Mouse (Mus musculus) right cerebral cortex, adult 18-20 months (tissue): ENCODE measurements around the gene Rbfox1.

ENCODE experiments used
- DNase-seq: peaks from one replicate; pipeline ENCODE4 v3.0.0; 2022; ENCODE audit warnings: mixed read lengths

Gene Rbfox1

DNA sequence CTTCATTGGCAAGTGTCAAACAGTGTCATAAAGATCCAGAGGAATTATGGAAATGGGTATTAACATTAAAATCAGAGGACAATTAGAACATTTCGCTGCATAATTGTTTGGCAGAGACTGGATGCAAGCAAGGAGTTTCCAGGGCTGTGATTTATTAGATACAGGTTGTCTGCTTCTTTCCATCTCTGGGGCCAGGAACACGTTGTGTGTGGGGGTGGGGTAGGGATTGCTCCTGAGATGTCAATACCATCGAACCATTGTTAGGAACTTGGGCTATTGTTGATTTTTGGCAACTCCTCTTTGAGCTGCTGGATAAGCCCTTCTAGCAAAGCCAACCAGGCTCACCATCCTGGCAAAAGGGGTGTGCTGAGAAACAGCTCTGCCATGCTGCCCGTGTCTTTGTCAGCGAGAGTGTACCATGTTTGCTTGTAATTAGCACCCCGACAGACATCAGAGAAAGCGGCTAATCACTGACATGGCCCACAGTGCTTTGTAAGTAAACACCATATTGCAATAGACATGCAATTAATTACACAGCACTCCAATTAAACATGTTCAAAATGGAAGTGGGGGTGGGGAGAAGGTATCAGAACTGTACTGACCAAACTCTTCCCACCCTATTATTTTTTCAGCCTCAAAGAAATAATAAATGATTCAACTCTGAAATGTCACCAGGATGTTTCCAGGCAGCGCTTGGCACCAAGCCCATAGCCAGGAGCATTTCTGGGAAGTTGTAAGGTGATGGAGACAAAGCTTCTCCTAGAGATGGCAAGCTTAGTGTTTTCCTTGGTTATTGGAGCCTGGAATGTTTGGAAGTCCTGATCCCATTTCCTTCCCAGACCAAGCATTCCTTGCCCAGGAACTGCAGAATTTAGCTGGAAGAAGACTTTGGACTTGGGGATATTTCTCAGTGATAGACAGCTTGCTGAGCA lies 1562.8 kb downstream of the Rbfox1 start:
- no peak for DNase-seq

DNA sequence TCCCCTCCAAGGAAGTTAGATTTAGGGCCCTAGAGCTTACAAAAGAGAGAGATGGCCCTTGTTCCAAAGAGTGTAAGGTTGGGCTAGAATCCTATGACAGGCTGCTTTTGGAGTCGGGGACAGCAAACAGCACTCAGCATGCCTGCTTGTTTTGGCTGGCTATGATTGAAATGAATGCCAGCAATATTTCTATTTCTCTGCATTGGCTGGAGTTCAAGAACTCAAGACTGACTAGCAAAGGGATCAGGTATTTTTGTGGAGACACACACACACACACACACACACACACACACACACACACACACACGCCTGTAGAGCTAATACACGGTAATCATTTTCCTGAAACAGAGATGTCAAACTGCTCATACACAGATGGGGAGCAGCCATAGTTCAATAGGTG lies 1566.0 kb downstream of the Rbfox1 start:
- no peak for DNase-seq

DNA sequence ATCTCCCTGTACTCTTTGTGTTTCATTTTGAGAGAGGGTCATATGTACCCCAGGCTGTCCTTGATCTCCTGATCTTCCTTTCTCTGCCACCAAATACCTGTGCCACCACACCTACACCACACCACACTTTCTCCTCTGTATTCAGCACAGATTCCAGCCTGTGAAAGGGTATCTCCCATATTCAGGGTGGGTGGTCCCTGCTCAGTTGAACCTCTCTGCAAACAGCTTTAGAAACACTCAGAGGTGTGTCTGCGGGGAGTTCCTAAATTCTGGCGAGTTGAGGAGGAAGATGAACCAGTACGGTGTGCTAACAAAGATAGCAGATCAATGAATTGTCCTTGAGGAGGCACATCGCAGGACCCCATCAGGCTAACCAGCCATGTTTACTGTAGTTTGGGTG lies 1572.4 kb downstream of the Rbfox1 start:
- no peak for DNase-seq
